Mouse (Mus musculus) G1E-ER4 (cell line): ENCODE results near the gene Ccr4. TPM values are rescaled to one million over a fixed set of nuclear protein-coding genes. Genes with fewer than 3 reads are reported as not detected.

ENCODE experiments used
- GATA1 ChIP-seq: IDR thresholded peaks from one replicate; pipeline ENCODE4 v1.8.0; 2012; ENCODE audit warnings: low read length, inconsistent platforms
- polyA plus RNA-seq: library from polyadenylated mRNA; stranded (reverse); fragments of >175 nt; gene quantifications from 2 replicates; pipeline ENCODE4 v1.2.3, GENCODE M21; 2012

Gene Ccr4
- polyA plus RNA-seq, 1 experiment: not detected

GRCm38 (mm10) chr9:114452418-114452817 lies 52.3 kb downstream of the Ccr4 start:
- TF ChIP-seq GATA1: no peak

- no peak for TF ChIP-seq GATA1
These were observed 53.1 kb downstream of the Ccr4 start for GRCm38 (mm10) chr9:114451615-114452014.

- TF ChIP-seq GATA1: no peak
These were observed 55.5 kb downstream of the Ccr4 start for GRCm38 (mm10) chr9:114449120-114449754.

GRCm38 (mm10) chr9:114448700-114449099 lies 56.0 kb downstream of the Ccr4 start:
- no peak for TF ChIP-seq GATA1

GRCm38 (mm10) chr9:114446887-114447286 lies 57.8 kb downstream of the Ccr4 start:
- no peak for TF ChIP-seq GATA1

- TF ChIP-seq GATA1: no peak
These were observed 61.4 kb downstream of the Ccr4 start for GRCm38 (mm10) chr9:114443351-114443750.

GRCm38 (mm10) chr9:114442893-114443292 lies 61.8 kb downstream of the Ccr4 start:
- no peak for TF ChIP-seq GATA1

- TF ChIP-seq GATA1: no peak
These were observed 62.5 kb downstream of the Ccr4 start for GRCm38 (mm10) chr9:114442225-114442624.

GRCm38 (mm10) chr9:114440548-114440947 lies 64.2 kb downstream of the Ccr4 start:
- no peak for TF ChIP-seq GATA1

Other genes starting within 250 kb of the Ccr4 start
- not detected in 2 replicates for gene Bcl2a1c, start 174.8 kb downstream of the Ccr4 start, polyA plus RNA-seq
- gene Crtap, start 114.2 kb downstream of the Ccr4 start, polyA plus RNA-seq: 7.9 and 8.9 TPM in 2 replicates
- 8.9 and 11.0 TPM in 2 replicates for gene Glb1, start 103.8 kb downstream of the Ccr4 start, polyA plus RNA-seq
- gene Tmppe, start 103.8 kb downstream of the Ccr4 start, polyA plus RNA-seq: 4.2 and 7.4 TPM in 2 replicates
- gene C130032M10Rik, start 10.8 kb upstream of the Ccr4 start, polyA plus RNA-seq: not detected in 2 replicates
- not detected in 2 replicates for gene Trim71, start 59.5 kb upstream of the Ccr4 start, polyA plus RNA-seq
- 35.1 and 44.5 TPM in 2 replicates for gene Cnot10, start 135.3 kb upstream of the Ccr4 start, polyA plus RNA-seq
- gene Dync1li1, start 183.9 kb upstream of the Ccr4 start, polyA plus RNA-seq: 30.2 and 38.4 TPM in 2 replicates
- 11.7 and 14.9 TPM in 2 replicates for gene Cmtm6, start 226.2 kb upstream of the Ccr4 start, polyA plus RNA-seq